Mouse (Mus musculus) hindbrain, postnatal 0 days (tissue): ENCODE data around the gene Ankar. TPM values are rescaled to one million over a fixed set of nuclear protein-coding genes. Genes with fewer than 3 reads are reported as not detected.

Source experiments
- ATAC-seq: fragments of 200-750 bp; cut with Nextera tagmentation; 2 replicates; pipeline ENCODE4 v1.8.0; 2017; ENCODE audit warnings: mild to moderate bottlenecking, moderate TSS enrichment, moderate library complexity
- DNase-seq: peaks from one replicate; pipeline ENCODE4 v3.0.0-alpha.2; 2015; ENCODE audit warnings: low spot score
- H3K27ac ChIP-seq: fragments of 300-500 bp; sonication (generic); 2 replicates; pipeline ENCODE4 v1.5.1; 2014; ENCODE audit warnings: mild to moderate bottlenecking
- H3K27me3 ChIP-seq: fragments of 300-500 bp; sonication (generic); 2 replicates; pipeline ENCODE4 v1.6.1; 2014; ENCODE audit warnings: low read length, mixed read lengths; ENCODE audit not compliant: insufficient read depth
- H3K36me3 ChIP-seq: fragments of 300-500 bp; sonication (generic); 2 replicates; pipeline ENCODE4 v1.6.1; 2014; ENCODE audit warnings: low read length, mixed read lengths; ENCODE audit not compliant: insufficient read depth
- H3K4me1 ChIP-seq: fragments of 300-500 bp; sonication (generic); 2 replicates; pipeline ENCODE4 v1.6.1; 2014; ENCODE audit warnings: antibody characterized with exemption, low read length, mixed read lengths; ENCODE audit not compliant: insufficient read depth
- H3K4me2 ChIP-seq: fragments of 300-500 bp; sonication (generic); 2 replicates; pipeline ENCODE4 v1.6.1; 2014; ENCODE audit warnings: low read depth, mild to moderate bottlenecking, low read length, moderate library complexity, mixed read lengths
- H3K4me3 ChIP-seq: fragments of 300-500 bp; sonication (generic); 2 replicates; pipeline ENCODE4 v1.5.1; 2014; ENCODE audit warnings: low read length
- H3K9ac ChIP-seq: fragments of 300-500 bp; sonication (generic); replicated peaks from 2 replicates; pipeline ENCODE4 v1.6.1; 2014; ENCODE audit warnings: mild to moderate bottlenecking, low read length, moderate library complexity, mixed read lengths
- H3K9me3 ChIP-seq: fragments of 300-500 bp; sonication (generic); 2 replicates; pipeline ENCODE4 v1.6.1; 2016; ENCODE audit warnings: low read length, mixed read lengths
- CTCF ChIP-seq: IDR thresholded peaks from 2 replicates; pipeline ENCODE4 v1.5.1; 2016; ENCODE audit warnings: antibody characterized with exemption, control low read depth, low read depth
- WGBS: fragments of 180-500 bp; shearing (Covaris S2); extraction: QIAGEN DNeasy Blood & Tissue Kit; methylation state at CpG from one replicate; pipeline ENCODE4 v1.1.7; 2014; 5-methylcytosine and 5-hydroxymethylcytosine counted together
- polyA plus RNA-seq: library from polyadenylated mRNA; unstranded; fragments of >200 nt; fragmentation: Nextera tagmentation; extraction: Ambion mirVana; gene quantifications from 2 replicates; pipeline ENCODE4 v1.2.1, GENCODE M21; 2015
- total RNA-seq: library from RNA; depleted of rRNA; stranded (reverse); fragments of >200 nt; gene quantifications from 2 replicates; pipeline ENCODE4 v1.2.3, GENCODE M21; 2014; rRNA removed

The Ankar gene
- total and polyA plus RNA-seq, 2 experiments from 2014 or later, result not detected

DNA sequence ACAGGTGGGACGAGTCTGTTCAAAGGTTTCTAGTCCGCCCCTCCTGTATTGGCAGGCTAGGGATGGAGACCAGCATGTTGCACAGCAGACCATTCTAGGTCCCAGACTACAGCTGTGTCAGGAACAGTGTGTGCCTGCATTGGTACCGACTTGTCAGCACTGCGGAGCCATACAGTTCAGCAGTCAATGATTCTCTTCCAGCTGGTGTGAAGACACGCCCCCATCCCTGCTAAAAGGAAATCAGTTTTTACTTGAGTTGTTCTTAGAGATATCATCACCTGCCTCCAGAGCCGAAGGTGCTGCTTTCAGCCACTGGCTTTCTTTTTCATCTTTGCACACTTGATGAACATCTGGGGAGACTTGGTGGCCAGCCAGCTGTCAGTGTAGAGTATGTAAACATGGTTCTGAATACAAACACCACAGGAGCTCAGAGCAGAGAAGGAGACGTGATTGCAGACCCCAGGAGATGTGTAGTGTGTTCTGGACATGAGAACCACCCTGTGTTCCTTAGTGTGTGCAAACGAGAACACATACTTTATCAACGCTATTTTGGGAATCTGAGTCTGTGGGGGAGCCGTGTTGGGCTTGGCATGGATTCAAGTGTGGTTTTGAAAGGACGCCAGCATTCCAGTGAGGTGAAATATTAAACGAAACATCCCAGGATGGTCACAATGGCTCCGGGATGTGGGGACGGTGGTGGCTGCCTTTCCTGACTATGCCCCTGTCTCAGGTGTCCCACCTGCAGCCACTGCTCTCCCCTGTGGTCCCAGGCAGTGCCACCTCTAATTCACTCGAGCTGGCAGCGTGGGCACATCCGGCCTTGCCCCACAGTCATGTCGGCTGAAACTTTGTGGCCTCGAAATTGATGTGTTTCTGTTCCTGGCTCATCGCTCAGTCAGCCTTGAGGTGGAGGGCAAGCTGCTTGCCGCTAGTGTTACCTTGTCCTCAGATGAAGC, 101.0 kb downstream of the Ankar start:
- Histone ChIP-seq H3K4me1 (no peaks in the 10 kb centered on the region), H3K9me3 (no peaks in the 10 kb centered on the region), H3K27ac (no peak overlapping the region), H3K27me3 (no peaks in the 10 kb centered on the region), H3K4me2 (no peak overlapping the region), H3K4me3 (no peak overlapping the region), H3K36me3 (peaks cover 49% of the 10 kb centered on the region), H3K9ac (no peak overlapping the region)
- DNase-seq (peak; percentile 3), ATAC-seq (no peak)
- 56% methylated on average over 21 of the region's 21 CpGs for WGBS
- no peak for TF ChIP-seq CTCF

DNA sequence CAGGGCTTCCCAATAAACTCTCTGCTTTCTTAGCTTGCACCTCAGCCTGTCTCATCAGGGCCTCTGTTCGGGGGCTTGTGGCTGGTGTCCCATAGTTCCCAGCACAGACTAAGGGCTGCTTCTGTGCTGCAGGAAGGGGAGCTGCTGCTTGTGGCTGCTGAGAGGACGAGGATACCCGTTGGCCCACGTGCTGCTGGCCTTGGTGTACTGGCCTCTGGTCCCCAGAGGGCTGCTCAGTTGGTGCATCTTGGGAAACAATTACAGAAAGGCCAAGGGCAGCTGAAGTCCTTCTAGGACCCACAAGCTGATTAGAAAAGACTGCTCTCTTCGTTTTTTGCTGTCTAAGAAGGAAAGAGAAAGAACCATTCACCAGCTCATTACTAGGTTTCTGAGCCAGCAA, 104.1 kb downstream of the Ankar start:
- no peak for TF ChIP-seq CTCF
- Histone ChIP-seq H3K27me3 (no peaks in the 10 kb centered on the region), H3K36me3 (peaks cover 62% of the 10 kb centered on the region), H3K9ac (no peak overlapping the region), H3K4me3 (no peak overlapping the region), H3K27ac (no peak overlapping the region), H3K9me3 (no peaks in the 10 kb centered on the region), H3K4me2 (no peak overlapping the region), H3K4me1 (no peaks in the 10 kb centered on the region)
- no peak for DNase-seq
- ATAC-seq, result no peak
- 81% methylated on average over 5 of the region's 5 CpGs for WGBS

DNA sequence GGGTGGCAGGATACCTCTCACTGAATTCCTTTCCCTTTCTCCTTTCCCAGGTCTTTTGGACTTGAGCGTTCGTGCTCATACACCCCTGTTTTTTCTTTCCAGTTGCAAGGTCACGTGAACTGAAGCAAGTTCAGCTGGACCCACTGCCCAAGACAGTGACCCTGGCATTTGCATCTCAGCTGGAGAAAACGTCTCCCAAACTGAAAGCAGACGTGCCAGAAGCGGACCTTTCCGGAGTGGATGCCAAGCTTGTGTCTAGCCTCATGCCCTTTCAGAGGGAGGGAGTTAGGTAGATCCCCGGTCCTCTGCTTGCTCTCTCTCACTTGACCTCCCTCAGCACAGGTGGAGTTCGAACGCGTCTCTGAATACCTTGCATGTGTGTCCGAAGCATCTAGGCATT, 104.7 kb downstream of the Ankar start:
- TF ChIP-seq CTCF, result no peak
- Histone ChIP-seq H3K4me2 (no peak overlapping the region), H3K4me3 (no peak overlapping the region), H3K27me3 (no peaks in the 10 kb centered on the region), H3K9me3 (no peaks in the 10 kb centered on the region), H3K36me3 (peaks cover 61% of the 10 kb centered on the region), H3K9ac (no peak overlapping the region), H3K27ac (no peak overlapping the region), H3K4me1 (no peaks in the 10 kb centered on the region)
- no peak for ATAC-seq
- 91% methylated on average over 12 of the region's 12 CpGs for WGBS
- DNase-seq, result no peak

DNA sequence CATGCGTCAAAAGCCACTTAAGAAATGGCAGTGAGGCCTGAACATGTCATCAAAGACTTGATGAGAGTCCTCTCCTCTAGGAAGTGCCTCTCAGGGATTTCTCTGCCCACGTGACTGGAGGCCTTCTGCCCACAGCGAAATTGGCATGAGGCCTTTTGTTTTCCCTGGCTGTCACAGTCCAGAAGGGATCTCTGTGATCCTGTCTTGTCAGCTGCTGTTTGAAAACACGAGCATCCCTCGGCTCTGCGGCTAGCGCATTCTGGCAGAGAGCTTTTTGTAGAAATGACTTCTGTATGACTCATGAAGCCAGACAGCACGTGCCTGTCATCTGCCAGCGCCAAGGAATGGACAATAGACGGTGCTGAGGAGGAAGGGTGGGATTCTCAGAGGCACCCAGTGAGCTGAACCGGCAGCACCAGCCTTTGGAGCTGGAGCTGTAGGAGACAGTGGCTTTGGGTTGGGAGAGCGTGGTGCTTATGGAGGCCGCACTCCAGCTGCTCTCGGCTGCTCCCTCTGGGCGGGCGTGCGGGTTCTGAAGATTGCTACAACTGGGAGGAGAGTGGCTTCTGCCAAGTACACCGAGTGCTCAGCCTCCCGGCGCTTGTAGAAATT, 106.9 kb downstream of the Ankar start:
- H3K4me3 ChIP-seq, result no peak overlapping the region
- H3K9ac ChIP-seq, result no peak overlapping the region
- DNase-seq (peak; percentile 67), ATAC-seq (peak; percentile 88)
- H3K9me3 ChIP-seq, result no peaks in the 10 kb centered on the region
- H3K27me3 ChIP-seq, result no peaks in the 10 kb centered on the region
- 43% methylated on average over 20 of the region's 20 CpGs for WGBS
- no peak overlapping the region for H3K4me2 ChIP-seq
- TF ChIP-seq CTCF, result 0 out of 2 replicates have a peak, but pooled peaks have one; percentile 12
- H3K36me3 ChIP-seq, result peaks cover 58% of the 10 kb centered on the region
- H3K4me1 ChIP-seq, result no peaks in the 10 kb centered on the region
- H3K27ac ChIP-seq, result peak overlapping the region; percentile 60

Other genes with a start within 250 kb of the Ankar start
- 34.6 and 34.9 TPM in 2 replicates for gene March4, start 163.6 kb downstream of the Ankar start, total RNA-seq
- gene March4, start 163.6 kb downstream of the Ankar start, polyA plus RNA-seq, result 6.6 and 7.5 TPM in 2 replicates
- gene Smarcal1, start 117.3 kb downstream of the Ankar start, total RNA-seq, result 42.0 and 53.6 TPM in 2 replicates
- gene Smarcal1, start 117.3 kb downstream of the Ankar start, polyA plus RNA-seq, result 19.1 and 19.7 TPM in 2 replicates
- gene Rpl37a, start 10.7 kb upstream of the Ankar start, total RNA-seq, result 336 and 437 TPM in 2 replicates
- gene Rpl37a, start 10.7 kb upstream of the Ankar start, polyA plus RNA-seq, result 1,178 and 1,201 TPM in 2 replicates
- 686 and 698 TPM in 2 replicates for gene Igfbp2, start 123.9 kb upstream of the Ankar start, total RNA-seq
- gene Igfbp2, start 123.9 kb upstream of the Ankar start, polyA plus RNA-seq, result 470 and 480 TPM in 2 replicates
- 127 and 131 TPM in 2 replicates for gene Igfbp5, start 174.3 kb upstream of the Ankar start, total RNA-seq
- gene Igfbp5, start 174.3 kb upstream of the Ankar start, polyA plus RNA-seq, result 40.0 and 44.6 TPM in 2 replicates